Mouse (Mus musculus): ENCODE results near the gene Xxylt1. TPM values are rescaled to one million over a fixed set of nuclear protein-coding genes. Genes with fewer than 3 reads are reported as not detected.

The Xxylt1 gene
- polyA plus RNA-seq, 1 experiment from 2014 or later = 12.9 TPM

GRCm38 (mm10) chr16:31076436-31076835 lies 4.8 kb downstream of the Xxylt1 start:
- ATAC-seq (ENCODE audit: insufficient number of reproducible peaks, low FRiP score) = no peak
- no peaks in the 10 kb centered on the region for H3K27me3 ChIP-seq (replicated peaks)
- no peaks in the 10 kb centered on the region for H3K9me3 ChIP-seq (replicated peaks)
- no peak overlapping the region for H3K4me3 ChIP-seq
- peaks cover 15% of the 10 kb centered on the region for H3K36me3 ChIP-seq
- H3K27ac ChIP-seq (ENCODE audit: poor library complexity, severe bottlenecking) = no peak overlapping the region
- 75% methylated on average over 8 of the region's 8 CpGs for WGBS
- H3K9ac ChIP-seq = no peak overlapping the region
- no peak overlapping the region for H3K4me2 ChIP-seq
- H3K4me1 ChIP-seq (replicated peaks) = peaks cover 7% of the 10 kb centered on the region

- H3K27ac ChIP-seq (ENCODE audit: poor library complexity, severe bottlenecking) = no peak overlapping the region
- 74% methylated on average over 3 of the region's 3 CpGs for WGBS
These were observed 6.8 kb downstream of the Xxylt1 start for GRCm38 (mm10) chr16:31074324-31074908.

GRCm38 (mm10) chr16:31071731-31072130 lies 9.5 kb downstream of the Xxylt1 start:
- Histone ChIP-seq H3K9ac (no peak overlapping the region), H3K4me1 (replicated peaks) (peaks cover 29% of the 10 kb centered on the region), H3K4me3 (no peak overlapping the region), H3K27me3 (replicated peaks) (no peaks in the 10 kb centered on the region), H3K9me3 (replicated peaks) (no peaks in the 10 kb centered on the region), H3K4me2 (no peak overlapping the region), H3K36me3 (peaks cover 3% of the 10 kb centered on the region; the same call in 1 of the 2 replicates), H3K27ac (ENCODE audit: poor library complexity, severe bottlenecking) (no peak overlapping the region)
- 75% methylated on average over 6 of the region's 6 CpGs for WGBS
- ATAC-seq (ENCODE audit: insufficient number of reproducible peaks, low FRiP score) = no peak

More at GRCm38 (mm10) chr16:31074324-31074908, 6.8 kb downstream of the Xxylt1 start:
- no peak for ATAC-seq (ENCODE audit: insufficient number of reproducible peaks, low FRiP score)
- peaks cover 15% of the 10 kb centered on the region for H3K36me3 ChIP-seq
- H3K4me1 ChIP-seq (replicated peaks) = peaks cover 16% of the 10 kb centered on the region
- H3K4me2 ChIP-seq = no peak overlapping the region
- no peak overlapping the region for H3K4me3 ChIP-seq
- no peak overlapping the region for H3K9ac ChIP-seq
- H3K9me3 ChIP-seq (replicated peaks) = no peaks in the 10 kb centered on the region
- H3K27me3 ChIP-seq (replicated peaks) = no peaks in the 10 kb centered on the region

- 13% methylated on average over 21 of the region's 21 CpGs for WGBS
- Histone ChIP-seq H3K4me3 (peak overlapping the region; percentile 15; the same call in 1 of the 2 replicates), H3K27ac (ENCODE audit: poor library complexity, severe bottlenecking) (no peak overlapping the region), H3K4me1 (replicated peaks) (peaks cover 36% of the 10 kb centered on the region), H3K36me3 (peaks cover 3% of the 10 kb centered on the region; the same call in 1 of the 2 replicates), H3K4me2 (peak overlapping the region; percentile 62), H3K27me3 (replicated peaks) (no peaks in the 10 kb centered on the region), H3K9me3 (replicated peaks) (no peaks in the 10 kb centered on the region), H3K9ac (peak overlapping the region; percentile 47; the same call in 1 of the 2 replicates)
- peak; percentile 58; the same call in 1 of the 2 replicates for ATAC-seq (ENCODE audit: insufficient number of reproducible peaks, low FRiP score)
These were observed 10.7 kb downstream of the Xxylt1 start for GRCm38 (mm10) chr16:31070358-31071133.

- WGBS = 78% methylated on average over 14 of the region's 14 CpGs
- Histone ChIP-seq H3K9ac (no peak overlapping the region), H3K27ac (ENCODE audit: poor library complexity, severe bottlenecking) (no peak overlapping the region)
These were observed 11.7 kb downstream of the Xxylt1 start for GRCm38 (mm10) chr16:31069211-31070166.

GRCm38 (mm10) chr16:31068280-31068679 lies 13.0 kb downstream of the Xxylt1 start:
- no peak for ATAC-seq (ENCODE audit: insufficient number of reproducible peaks, low FRiP score)
- H3K4me2 ChIP-seq = no peak overlapping the region
- no peak overlapping the region for H3K27ac ChIP-seq (ENCODE audit: poor library complexity, severe bottlenecking)

More at GRCm38 (mm10) chr16:31069211-31070166, 11.7 kb downstream of the Xxylt1 start:
- no peak overlapping the region for H3K4me3 ChIP-seq
- no peaks in the 10 kb centered on the region for H3K9me3 ChIP-seq (replicated peaks)
- no peaks in the 10 kb centered on the region for H3K36me3 ChIP-seq
- H3K27me3 ChIP-seq (replicated peaks) = no peaks in the 10 kb centered on the region
- peaks cover 36% of the 10 kb centered on the region for H3K4me1 ChIP-seq (replicated peaks)
- H3K4me2 ChIP-seq = no peak overlapping the region
- ATAC-seq (ENCODE audit: insufficient number of reproducible peaks, low FRiP score) = no peak

GRCm38 (mm10) chr16:31066344-31067098 lies 14.7 kb downstream of the Xxylt1 start:
- no peak overlapping the region for H3K4me3 ChIP-seq
- WGBS = 32% methylated on average over 15 of the region's 15 CpGs
- no peak overlapping the region for H3K9ac ChIP-seq
- 0 out of 2 replicates have a peak overlapping the region, but pooled peaks have one; percentile 21 for H3K4me2 ChIP-seq
- no peaks in the 10 kb centered on the region for H3K36me3 ChIP-seq
- no peaks in the 10 kb centered on the region for H3K27me3 ChIP-seq (replicated peaks)
- H3K27ac ChIP-seq (ENCODE audit: poor library complexity, severe bottlenecking) = peak overlapping the region; percentile 48; the same call in 1 of the 2 replicates
- no peaks in the 10 kb centered on the region for H3K9me3 ChIP-seq (replicated peaks)
- 0 out of 2 replicates have a peak, but pooled peaks have one; percentile 27 for ATAC-seq (ENCODE audit: insufficient number of reproducible peaks, low FRiP score)
- peaks cover 36% of the 10 kb centered on the region for H3K4me1 ChIP-seq (replicated peaks)

More at GRCm38 (mm10) chr16:31068280-31068679, 13.0 kb downstream of the Xxylt1 start:
- Histone ChIP-seq H3K9me3 (replicated peaks) (no peaks in the 10 kb centered on the region), H3K27me3 (replicated peaks) (no peaks in the 10 kb centered on the region), H3K4me3 (no peak overlapping the region), H3K9ac (no peak overlapping the region), H3K36me3 (no peaks in the 10 kb centered on the region), H3K4me1 (replicated peaks) (peaks cover 36% of the 10 kb centered on the region)
- 73% methylated on average over 7 of the region's 7 CpGs for WGBS

GRCm38 (mm10) chr16:31064782-31065181 lies 16.4 kb downstream of the Xxylt1 start:
- Histone ChIP-seq H3K4me3 (no peak overlapping the region), H3K27me3 (replicated peaks) (no peaks in the 10 kb centered on the region), H3K36me3 (no peaks in the 10 kb centered on the region), H3K9ac (no peak overlapping the region), H3K4me1 (replicated peaks) (peaks cover 21% of the 10 kb centered on the region), H3K9me3 (replicated peaks) (no peaks in the 10 kb centered on the region), H3K4me2 (no peak overlapping the region), H3K27ac (ENCODE audit: poor library complexity, severe bottlenecking) (no peak overlapping the region)
- WGBS = 85% methylated on average over 6 of the region's 6 CpGs
- no peak for ATAC-seq (ENCODE audit: insufficient number of reproducible peaks, low FRiP score)

- H3K4me2 ChIP-seq = no peak overlapping the region
- H3K9me3 ChIP-seq (replicated peaks) = no peaks in the 10 kb centered on the region
- H3K4me1 ChIP-seq (replicated peaks) = peaks cover 29% of the 10 kb centered on the region
- no peak overlapping the region for H3K4me3 ChIP-seq
- no peak overlapping the region for H3K27ac ChIP-seq (ENCODE audit: poor library complexity, severe bottlenecking)
- 72% methylated on average over 3 of the region's 3 CpGs for WGBS
- no peak overlapping the region for H3K9ac ChIP-seq
- no peak for ATAC-seq (ENCODE audit: insufficient number of reproducible peaks, low FRiP score)
- no peaks in the 10 kb centered on the region for H3K27me3 ChIP-seq (replicated peaks)
- no peaks in the 10 kb centered on the region for H3K36me3 ChIP-seq
These were observed 18.3 kb downstream of the Xxylt1 start for GRCm38 (mm10) chr16:31062918-31063317.

GRCm38 (mm10) chr16:31061246-31061880 lies 19.9 kb downstream of the Xxylt1 start:
- no peaks in the 10 kb centered on the region for H3K36me3 ChIP-seq
- no peak overlapping the region for H3K9ac ChIP-seq
- H3K4me2 ChIP-seq = no peak overlapping the region
- H3K4me3 ChIP-seq = no peak overlapping the region
- H3K9me3 ChIP-seq (replicated peaks) = no peaks in the 10 kb centered on the region
- ATAC-seq (ENCODE audit: insufficient number of reproducible peaks, low FRiP score) = no peak
- H3K27ac ChIP-seq (ENCODE audit: poor library complexity, severe bottlenecking) = no peak overlapping the region
- WGBS = 91% methylated on average over 11 of the region's 11 CpGs
- H3K27me3 ChIP-seq (replicated peaks) = no peaks in the 10 kb centered on the region
- peaks cover 29% of the 10 kb centered on the region for H3K4me1 ChIP-seq (replicated peaks)

Data from heart, embryonic 12.5 days (tissue).